Mouse (Mus musculus) retina, postnatal 1 day (tissue): Measurements from ENCODE around the gene Tnfaip1.
"Not testable (repeated sequence)": the region's sequence is repeated elsewhere in the genome, so short reads cannot be mapped to it uniquely, and the experiment has no call there.

Experiments
- DNase-seq: peaks from one replicate; pipeline ENCODE4 v3.0.0-alpha.2; 2012

The Tnfaip1 gene

DNA sequence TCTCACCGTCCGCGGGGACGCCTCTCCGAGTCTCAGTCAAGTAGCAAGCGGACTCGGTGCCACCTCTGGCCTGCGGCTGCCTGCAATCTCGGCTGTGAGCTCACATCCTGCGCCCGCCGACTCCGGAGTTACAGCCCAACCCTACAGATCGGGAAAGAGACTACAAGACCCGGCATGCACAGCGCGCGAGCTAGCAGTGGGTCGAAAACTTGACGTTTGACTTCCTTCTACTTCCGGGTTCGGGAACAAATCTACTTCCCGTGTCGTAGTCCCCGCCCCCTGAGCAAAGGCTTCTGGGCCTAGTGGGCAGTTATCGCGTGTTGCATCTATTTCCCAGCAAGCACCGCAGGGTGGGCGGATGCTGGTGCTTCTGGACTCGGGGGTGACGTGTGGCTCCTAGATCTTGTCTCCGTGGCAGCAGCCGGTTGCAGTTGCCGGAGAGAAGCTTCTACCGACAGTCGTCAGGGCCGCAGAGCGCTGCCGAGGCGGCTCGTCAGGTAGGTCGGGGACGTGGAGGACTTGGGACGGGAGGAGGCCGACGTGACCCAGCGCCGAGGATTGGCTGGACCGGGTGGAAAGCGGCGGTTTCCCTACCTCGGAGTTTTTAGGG, at the start of gene Tnfaip1, which contains the start of gene Ift20:
TSS of gene Tnfaip1 (minus strand) at position 253 of the 610 bp plus-strand sequence.
TSS of gene Ift20 (plus strand) at position 282 of the 610 bp plus-strand sequence.
- peak; percentile 100 for DNase-seq

DNA sequence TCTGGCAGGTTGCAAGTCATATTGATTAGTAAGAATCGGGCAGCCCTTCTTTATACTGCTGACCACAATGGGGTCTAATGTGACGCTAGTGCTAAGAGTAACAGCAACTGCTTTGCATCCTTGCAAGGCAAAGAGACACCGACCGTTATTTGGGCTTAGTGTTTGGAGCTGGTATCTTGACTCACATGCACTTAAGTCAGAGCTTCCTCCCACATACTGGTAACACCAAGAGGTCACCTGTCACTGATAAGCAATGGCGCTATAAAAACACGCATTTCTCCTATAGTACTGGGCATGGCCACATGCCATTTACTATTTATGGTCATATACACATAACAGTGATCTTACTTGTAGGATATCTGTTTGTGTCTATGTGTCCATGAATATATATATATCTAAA, 46.7 kb upstream of the Tnfaip1 start:
- no peak for DNase-seq

DNA sequence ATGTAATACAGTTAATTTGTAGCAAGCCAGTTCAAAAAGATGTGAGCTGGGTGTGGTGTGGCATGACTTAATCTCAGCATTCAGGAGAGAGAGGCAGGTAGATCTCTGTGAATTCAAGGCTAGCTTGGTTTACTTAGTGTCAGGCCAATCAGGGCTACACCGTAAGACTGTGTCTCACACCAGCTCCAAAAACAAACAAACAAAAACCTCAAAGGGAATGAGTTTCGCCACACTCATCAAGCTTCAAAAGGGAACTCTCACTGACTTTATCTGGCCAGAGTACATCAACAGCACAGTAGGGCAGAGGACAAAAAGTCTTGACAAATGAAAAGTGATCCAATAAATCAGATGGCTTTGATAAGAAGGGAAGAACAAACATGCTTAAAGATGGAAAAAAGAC, 38.8 kb upstream of the Tnfaip1 start:
- DNase-seq = no peak

DNA sequence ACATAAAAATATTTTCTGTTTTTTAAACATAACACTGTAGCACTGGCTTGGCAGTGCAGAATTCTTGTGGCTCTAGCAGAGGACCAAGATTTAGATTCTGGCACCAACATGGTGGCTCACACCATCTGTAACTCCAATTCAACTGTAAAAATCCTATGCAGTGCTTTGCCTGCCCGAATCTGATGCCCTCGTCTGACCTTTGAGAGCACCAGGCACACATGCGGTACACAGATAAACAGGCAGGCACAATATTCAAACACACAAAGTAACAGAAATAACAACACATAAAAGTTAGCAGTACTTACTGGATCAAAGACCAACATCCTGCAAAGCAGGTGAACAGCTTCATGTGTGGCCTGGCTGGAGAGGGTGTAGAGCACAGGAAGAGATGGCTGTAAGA, 38.4 kb upstream of the Tnfaip1 start:
- DNase-seq = no peak

DNA sequence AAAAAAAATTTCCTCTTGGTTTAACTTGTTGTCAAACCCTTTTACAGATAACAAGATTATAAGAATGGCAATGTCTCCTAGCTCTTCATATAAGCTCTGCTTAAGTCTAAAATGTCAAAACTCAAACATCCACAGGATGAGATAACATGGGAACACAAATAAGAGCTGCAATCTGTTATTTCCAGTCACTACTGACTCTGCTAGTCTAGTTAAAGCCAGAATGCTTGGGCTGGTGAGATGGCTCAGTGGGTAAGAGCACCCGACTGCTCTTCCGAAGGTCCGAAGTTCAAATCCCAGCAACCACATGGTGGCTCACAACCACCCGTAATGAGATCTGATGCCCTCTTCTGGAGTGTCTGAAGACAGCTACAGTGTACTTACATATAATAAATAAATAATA, 37.9 kb upstream of the Tnfaip1 start:
- not testable (repeated sequence) for DNase-seq

DNA sequence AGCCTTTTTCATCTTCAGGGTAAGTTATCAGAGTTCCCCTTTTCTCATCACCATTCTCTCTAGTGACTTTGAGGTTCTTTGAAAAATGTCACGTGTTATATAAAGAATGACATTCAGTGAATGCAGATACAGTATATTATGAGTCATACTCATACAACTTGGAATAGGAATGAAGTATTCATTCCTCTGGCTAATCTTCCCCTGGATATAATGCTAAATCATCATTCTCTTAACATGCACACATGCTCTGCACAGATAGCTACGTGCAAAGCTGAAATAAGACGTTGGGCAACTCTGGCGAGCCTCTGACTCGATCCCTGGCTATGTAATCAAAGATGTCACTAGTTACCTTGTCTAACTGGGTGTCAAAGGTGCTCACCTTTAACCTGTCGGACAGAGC, 35.7 kb upstream of the Tnfaip1 start:
- no peak for DNase-seq

DNA sequence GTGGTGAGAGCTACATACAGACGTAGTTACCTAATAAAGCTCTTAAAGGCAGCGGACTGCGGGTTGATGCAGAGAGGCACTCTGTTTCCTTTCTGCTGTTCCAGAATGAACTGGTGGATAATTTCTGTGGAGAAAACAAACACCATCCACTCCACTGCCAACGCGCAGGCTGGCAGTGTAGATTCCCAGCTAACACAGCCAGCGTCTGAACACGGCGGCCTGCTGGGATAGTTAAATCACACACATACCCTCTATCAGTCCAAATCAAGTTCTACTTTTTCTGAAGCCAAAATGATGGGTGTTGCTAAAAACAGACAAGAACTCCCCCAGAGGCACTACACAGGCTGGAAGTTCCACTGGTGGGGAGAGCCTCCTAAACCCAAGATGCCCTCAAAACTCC, 35.3 kb upstream of the Tnfaip1 start:
- no peak for DNase-seq

DNA sequence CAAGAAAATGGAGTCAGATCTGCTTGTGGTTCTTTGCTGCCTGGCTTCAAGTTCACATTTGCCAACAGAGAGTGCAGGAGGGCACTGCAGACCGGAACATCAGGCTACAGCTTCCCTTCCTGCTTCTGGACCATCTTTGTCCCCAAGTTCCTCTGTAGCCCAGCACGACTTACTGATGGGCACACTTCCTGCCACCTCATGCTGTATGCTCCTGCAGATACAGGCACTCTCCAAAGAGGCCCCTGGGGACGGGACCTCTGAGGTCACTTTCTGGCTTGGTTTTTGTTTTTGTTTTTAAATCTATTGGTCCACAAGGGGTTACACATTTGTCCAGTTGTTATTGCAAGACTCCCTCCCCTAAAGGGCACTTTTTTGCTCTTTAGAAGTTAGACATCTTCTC, 33.7 kb upstream of the Tnfaip1 start:
- no peak for DNase-seq

DNA sequence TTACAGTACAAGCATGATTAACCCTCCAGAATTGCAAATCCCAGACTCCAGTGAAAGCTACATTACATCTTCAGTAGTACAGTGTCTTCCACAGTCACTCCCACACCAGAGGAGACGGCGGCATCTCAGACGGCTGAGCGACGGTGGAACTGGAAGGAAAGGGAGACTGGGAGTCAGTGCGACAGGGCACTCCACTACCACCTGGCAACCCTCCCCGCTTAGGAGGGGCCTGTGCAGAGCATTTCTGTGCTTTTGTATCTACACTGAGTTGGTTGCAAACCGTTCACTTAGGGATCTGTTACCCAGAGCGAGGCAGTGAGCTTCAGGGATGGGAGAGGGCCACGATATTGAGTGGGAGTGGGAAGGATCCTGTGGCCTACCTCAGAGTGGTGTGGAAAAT, 32.7 kb upstream of the Tnfaip1 start:
- no peak for DNase-seq

DNA sequence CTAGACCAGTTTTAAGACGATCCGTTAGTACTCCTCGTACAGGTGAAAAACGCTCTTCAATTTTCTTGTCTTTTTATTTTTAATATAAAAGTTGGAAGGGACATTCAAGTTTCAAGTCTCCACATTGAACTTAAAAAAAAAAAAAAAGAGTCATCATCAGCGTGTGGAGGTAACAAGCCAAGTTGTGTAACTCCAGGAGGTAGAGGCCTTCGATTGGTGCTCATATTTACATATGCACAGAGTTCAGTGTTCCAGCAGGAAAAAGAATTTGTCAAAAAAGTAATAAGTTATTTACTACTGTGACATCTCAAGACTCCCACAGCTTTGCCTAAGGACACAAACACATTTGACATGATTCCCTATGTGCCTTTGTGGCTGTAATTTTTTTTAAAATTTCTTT, 31.5 kb upstream of the Tnfaip1 start:
- DNase-seq = no peak

DNA sequence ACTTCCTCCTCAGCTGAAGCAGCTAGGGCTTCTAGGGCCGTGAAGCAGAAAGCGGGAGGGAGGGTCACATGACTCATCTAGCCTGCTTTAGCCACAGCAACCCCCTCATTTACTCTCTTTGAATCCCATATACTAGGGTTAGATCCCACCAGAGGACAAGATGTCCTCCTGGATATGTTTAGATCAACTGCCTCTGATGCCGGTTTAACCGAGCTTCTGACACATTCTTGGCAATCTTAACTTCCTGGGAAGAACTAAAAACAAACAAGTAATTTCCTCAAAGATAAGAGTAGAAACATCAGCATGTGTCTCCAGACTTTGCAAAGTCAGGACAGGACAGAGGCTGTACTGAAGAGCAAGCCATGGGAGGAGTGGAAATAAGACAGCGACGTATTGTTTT, 30.6 kb upstream of the Tnfaip1 start:
- DNase-seq = no peak

DNA sequence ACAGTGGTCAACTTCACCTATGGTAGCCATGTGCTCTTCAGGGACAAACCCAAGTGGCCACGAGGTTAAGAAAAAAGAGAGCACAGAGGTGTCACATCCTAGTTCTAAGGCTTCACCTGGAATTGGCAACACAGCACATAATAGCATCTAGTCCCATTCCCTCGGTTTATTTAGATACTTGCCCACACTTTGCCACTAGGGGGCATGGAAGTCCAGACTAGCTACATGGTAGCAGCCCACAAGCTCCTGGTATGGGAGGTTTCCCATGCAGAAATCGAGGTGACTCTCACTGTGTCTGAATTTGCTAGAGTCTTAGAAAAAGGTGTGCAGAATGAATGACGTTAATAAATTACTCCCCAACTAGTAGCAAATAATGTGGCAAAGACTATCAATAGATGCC, 24.3 kb upstream of the Tnfaip1 start:
- DNase-seq = peak; percentile 85

DNA sequence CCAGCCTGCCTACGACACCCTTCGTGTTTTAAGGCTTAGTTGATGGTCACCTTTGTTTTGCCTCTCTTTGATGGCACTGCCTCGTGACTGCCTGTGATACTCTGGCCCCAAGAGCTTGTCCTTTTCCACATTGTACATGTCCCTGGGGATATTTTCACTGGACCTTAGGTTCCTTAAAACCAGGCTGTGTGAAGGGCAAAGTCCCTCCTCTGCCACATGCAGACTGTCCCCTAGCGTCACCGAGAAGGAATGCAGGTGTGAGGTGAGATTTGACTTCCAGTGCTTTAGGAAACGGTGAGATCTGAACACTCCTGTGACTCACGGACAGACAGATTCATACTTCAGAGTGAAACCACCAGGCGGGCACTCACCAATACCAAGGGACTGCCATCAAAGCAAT, 21.1 kb upstream of the Tnfaip1 start:
- peak; percentile 20 for DNase-seq

DNA sequence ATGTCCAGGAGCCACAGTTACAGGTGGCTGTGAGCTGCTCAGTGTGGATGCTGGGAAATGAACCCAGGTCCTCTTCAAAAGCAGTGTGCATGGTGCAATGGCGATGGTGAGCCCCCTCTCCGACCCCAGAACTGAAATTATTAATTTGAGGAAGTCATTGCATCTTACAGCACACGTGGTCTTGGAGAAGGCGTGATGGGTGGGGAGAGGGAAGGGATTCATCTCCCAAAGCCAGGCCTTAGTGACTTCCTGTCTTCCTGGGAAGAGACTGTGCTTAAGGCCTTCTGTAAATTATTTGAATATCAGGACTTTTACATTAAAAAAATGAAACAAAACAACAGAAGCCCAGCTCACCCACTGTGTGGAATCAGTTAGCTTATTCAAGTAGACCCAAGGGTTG, 19.9 kb upstream of the Tnfaip1 start:
- no peak for DNase-seq

DNA sequence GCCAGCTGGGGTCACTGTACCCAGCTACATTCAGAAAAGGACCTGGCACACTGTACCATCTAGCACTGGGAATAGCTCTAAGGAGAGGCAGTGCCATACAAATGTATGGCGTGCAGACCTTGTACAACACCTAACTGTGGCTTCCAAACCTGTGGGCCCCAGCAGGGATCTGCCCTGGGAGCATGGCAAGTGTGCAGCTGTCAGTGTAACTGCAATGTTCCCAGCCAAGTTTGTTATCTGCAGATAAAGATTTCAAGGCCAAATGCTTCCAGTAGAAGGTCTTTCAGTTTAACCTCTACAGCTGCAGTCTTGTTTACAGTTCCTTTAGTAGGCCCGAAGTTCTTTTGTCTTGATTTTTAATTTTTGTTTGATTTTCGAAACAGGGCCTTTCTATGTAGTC, 19.5 kb upstream of the Tnfaip1 start:
- DNase-seq = no peak

DNA sequence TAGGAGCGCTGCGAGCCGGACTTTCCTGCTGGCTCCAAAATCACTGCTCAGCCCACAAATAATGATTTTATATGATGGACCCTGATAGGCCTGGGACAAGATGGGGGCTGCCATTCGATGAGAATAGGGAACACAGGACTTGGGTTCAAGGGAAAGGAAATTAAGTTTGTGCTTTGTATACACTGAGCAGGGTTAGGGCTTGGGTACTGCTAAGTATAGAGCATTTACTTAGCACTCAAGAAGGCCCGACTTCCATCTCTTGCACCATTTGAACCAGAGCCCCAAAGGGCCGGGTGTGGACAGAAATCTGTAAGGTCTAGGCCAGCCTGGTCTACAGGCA, 14.9 kb upstream of the Tnfaip1 start:
- no peak for DNase-seq

DNA sequence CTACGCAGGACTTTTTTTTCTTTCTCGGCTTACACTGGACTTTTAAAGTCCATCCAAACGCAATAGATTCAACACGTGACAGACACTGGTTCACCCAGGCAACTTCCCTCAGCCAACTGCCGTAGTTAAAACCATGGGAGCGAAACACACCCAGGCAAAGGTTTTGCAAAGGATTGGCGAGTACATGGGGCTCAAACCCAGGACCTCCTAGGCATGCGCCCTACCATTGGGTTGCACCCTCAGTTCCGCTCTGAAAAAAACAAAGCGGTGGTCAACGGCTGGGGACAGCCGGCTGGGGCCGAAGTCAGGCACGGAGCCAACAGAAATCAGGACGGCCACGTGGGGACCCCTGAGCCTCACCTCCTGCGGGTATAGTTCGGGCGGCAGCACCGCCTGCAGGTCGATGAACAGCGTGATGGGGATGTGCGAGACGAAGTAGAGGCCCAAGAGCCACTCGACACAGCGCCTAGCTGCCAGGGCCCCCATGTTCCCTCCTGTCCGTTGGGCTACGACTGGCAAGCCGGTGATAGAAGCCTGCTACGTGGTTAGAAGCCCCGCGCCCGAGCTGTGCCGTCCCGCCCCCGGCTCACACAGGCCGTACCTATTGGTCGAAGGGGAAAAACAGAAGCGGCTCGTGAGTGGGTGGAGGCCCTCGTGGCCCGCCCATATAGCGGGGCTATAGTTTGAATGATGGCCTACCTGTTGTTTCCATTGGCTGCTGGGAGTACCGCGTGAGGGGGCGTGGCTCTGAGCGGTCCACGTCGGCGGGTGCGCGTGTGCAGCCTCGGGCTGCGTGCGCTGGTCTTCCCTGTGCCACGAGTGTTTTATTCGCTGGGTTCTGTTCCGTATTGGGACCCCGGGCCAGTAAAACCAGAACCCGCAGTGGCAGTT, 14.3 kb upstream of the Tnfaip1 start, which contains the start of gene Tmem97:
TSS of gene Tmem97 (minus strand) at position 610 of the 891 bp plus-strand sequence.
- DNase-seq = peak; percentile 99

DNA sequence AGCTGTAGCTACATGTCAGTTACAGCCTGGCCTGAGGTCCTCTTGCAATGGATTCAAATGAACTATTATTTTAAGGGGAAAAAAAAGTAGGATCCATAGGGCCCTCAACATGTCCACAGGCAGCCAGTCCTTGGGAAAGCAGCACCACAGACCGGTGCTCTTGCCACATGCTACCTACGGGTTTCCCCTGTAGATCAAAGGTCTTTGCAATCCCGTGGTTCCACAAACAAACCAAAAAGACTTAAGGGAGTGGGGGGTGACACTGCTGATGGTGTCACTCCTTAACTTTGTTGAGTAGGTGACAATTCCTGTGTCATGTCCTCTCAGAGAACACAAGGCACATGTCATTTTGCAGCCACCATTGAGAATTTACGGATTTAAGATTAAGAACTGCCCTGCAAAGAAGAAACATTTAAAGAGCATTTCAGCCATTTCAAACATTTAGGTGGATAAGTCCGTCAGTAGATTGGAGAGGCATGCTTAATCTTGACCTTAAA, 13.4 kb upstream of the Tnfaip1 start:
- DNase-seq = no peak

DNA sequence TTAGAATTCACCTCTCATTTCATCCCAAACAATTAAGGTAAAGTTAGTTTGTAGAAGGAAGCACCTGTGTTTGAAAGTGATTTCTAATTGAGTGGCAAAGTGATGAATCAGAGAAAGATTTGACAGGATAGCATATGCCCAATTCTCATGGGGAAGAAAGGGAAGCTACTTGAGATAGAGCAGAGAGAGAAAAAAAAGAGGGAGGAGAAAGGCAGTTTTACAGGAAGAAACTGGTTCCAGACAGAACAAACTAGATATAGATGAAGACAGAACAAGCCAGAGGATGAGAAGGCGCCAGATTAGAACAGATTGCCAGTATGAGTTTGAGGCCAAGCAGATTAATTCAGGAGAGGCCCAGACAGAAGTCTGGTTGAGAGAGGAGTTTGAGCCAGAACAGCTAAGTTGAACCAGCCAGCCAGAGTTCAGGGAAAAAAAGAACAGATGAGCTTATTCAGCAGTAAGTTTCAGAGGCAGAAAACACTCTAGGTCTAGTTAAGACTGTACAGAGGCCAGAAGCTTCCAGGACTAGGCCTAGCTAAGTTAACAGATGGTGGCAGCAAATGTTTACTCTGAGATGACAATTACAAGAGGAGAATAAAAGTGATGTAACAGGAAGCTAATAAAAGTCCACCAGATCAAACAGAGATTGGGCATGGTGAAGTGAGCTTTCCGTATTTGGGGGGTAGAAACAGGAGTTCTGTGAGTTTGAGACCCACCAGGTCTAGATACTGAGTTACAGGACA, 11.8 kb upstream of the Tnfaip1 start:
- DNase-seq = no peak

DNA sequence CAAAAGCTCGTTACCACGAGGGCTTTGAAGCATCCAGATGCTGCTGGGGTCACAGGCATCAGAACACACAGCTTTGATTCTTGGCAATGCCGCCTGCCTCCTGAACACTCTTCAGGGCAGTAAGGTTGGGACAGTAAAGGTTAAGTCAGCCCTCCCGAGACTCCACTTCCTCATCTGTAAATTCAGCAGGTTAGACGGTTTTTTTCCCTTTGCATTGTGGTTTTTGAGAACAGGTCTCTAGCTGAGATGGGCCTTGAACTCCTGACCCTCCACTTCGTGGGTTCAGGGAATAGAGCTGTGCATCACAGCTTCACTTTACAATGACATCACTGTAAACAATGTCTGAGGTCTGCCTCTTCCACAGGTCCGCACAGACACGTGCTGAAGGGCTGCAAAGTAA, 9.0 kb upstream of the Tnfaip1 start:
- DNase-seq = no peak

DNA sequence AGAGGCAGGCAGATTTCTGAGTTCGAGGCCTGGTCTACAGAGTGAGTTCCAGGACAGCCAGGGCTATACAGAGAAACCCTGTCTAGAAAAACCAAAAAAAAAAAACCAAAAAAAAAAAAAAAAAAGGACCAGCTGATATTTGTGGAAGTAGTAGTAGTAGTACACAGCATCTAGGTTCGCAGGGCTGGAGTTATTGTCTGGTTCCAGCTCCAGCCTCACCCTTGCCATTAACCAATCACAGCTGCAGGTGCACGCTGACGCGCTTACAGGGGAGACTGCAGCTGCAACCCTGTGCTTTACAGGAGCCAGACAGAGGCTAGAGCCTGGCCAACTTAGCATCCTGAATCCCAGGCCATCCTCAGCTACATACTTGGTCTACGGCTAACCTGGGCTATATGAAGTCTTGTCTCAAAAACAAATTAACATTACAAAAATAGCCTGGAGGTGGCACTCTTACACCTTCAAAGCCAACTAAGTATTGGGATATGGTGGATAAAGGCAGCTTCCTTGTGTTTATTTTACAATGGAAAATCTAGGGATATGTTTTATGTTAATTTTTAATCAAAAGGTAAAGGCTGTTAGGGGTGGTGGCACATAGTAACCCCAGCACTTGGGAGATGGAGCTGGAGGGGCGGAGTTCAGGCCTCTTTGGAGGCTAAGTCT, 8.4 kb upstream of the Tnfaip1 start:
- no peak for DNase-seq

DNA sequence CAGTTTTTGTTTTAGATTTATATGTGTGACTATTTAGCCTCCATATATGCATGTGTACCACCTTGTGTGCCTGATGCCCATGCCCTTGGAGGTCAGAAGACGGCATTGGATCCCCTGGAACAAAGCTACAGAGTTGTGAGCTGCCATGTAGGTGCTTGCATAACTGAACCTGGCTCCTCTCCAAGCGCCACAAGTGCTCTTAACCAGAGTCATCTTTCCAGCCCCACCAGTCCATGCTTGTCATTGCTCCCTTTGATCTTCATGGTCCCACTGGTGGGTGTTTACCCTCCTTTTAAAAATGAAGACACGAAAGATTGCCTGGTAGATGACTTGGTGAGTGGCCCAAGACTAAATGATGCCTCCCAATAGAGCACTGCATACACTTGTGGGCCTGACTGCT, 4.2 kb upstream of the Tnfaip1 start:
- DNase-seq = no peak

DNA sequence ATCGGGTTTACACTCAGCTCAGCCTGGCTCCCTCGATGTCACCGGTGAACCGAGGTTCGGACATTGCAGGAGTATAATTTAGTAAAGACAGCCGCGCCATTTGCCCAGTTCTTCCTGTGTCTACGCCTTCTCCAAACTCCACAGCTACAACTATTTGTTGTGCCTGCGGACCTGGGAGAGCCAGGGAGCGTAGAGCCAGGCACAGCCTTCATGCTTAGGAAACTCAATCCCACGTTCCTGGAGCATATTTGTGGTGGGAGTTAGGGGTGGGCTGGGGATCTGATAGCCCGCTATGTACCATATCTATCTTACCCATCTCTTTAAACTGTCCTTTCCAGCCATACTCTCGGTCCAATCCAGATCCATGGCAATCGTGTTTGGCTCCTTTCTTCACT, 555 bp upstream of the Tnfaip1 start:
- DNase-seq = no peak
